Mouse (Mus musculus): Measurements from ENCODE around the gene Cbarp.

GRCm38 (mm10) chr10:80159561-80160454 lies 19.2 kb upstream of the Cbarp start:
- TF ChIP-seq CTCF (IDR thresholded peaks at IDR 0.05; ENCODE audit: low read depth) (peak; percentile 18; the same call in 1 of the 2 replicates), EP300 (IDR thresholded peaks at IDR 0.05; ENCODE audit: low read depth) (0 out of 2 replicates have a peak, but pooled peaks have one; percentile 13)

Measured in liver, embryonic 14.5 days (tissue).